Mouse (Mus musculus) spleen, adult 2 months (tissue): ENCODE measurements around the gene Slc38a9.

Experiments
- CTCF ChIP-seq: fragments of 200-500 bp; IDR thresholded peaks from 2 replicates; pipeline ENCODE4 v1.5.1; 2011; ENCODE audit warnings: mild to moderate bottlenecking, inconsistent platforms; ENCODE audit not compliant: insufficient read depth, insufficient read length, insufficient replicate concordance; ENCODE audit errors: extremely low read depth
- POLR2A ChIP-seq: fragments of 200-500 bp; IDR thresholded peaks from 2 replicates; pipeline ENCODE4 v1.6.1; 2011; ENCODE audit warnings: low read depth, low read length, inconsistent platforms

DNA sequence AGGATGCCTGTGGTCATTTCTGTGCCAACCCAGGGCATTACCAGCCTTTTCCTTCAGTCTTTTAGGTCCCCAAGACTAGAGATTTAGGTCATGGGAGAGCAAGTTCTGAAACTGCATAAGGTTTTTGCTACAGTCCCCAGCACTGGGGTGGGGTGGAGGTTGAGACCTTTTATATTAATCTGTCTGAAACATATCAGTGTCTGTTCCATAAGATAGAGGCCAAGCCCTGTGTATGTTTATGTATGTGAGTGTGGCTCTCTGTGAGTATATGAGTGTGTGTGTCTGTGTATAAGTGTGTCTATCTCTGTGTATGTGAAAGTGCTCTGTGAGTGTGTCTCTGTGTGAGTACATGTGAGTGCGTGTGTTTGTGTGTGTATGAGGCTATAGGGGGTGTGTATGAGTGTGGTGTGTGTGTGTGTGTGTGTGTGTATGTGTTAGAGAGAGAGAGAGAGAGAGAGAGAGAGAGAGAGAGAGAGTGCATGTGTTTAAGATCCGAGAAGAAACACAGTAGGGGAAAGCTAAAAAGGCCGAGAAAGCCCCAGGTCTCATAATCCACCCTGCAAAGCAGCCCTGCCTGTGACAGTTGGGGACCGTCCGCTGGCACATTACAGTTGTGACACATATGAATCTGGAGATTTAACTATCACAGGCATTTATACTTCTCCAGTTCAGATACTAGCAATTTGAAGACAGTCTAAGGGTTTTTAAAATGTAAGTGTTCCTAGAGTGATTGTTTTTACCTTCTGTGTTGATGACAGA, 85.6 kb downstream of the Slc38a9 start:
- TF ChIP-seq CTCF (no peak), POLR2A (no peak)
